Mouse (Mus musculus): ENCODE measurements at regions not wholly inside any gene's neighbourhood (a gene's known extent, or its start where the extent isn't known, plus 50 kb on each side); places are given as distances from the start of the nearest gene placed in this dataset.
A peak's percentile ranks its signal among the peaks of the same experiment; 100 is the strongest.

GRCm38 (mm10) chr4:53915326-53915725 lies 89.5 kb downstream of the Tmem38b start:
- no peak for DNase-seq (ENCODE audit: low spot score in 2 of 2)

DNA sequence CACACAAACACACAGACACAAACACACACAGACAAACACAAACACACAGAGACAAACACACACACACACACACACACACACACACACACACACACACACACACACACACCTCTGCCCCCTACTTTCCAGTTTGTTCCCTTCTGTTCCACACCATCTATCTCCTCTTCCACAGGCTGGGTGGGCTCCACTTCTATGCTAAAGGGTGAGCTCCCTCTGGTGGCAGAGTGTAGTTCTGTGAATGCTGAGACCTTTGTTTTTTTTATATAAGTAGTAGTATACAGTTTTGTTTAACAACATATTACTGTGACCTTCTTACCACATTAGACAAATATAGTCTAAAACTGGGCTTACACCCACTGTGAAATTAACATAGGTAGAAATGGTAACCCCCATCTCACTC lies 93.3 kb downstream of the Tmem38b start:
- DNase-seq (ENCODE audit: low spot score in 2 of 2), result peak in 1 of 2 experiments; percentile 52

DNA sequence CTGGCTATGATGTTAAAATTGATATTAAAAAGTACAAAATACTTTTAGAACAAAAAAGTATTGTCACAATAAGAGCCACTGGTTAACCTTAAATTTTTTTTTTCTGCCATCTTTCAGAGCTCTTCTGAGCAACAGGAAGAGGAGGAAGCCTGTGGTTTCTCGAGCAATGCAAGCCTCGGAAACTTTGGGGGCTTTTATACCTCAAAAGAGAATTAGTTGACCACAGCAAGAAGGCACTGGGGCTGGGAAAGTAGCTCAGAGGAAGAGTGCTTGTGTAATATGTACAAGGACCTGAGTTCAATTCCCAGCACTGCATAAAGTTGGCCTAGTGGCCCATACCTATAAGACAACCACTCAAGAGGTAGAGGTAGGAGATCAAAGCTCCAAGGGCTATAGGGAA lies 94.7 kb downstream of the Tmem38b start:
- DNase-seq (ENCODE audit: low spot score in 2 of 2), result no peak

DNA sequence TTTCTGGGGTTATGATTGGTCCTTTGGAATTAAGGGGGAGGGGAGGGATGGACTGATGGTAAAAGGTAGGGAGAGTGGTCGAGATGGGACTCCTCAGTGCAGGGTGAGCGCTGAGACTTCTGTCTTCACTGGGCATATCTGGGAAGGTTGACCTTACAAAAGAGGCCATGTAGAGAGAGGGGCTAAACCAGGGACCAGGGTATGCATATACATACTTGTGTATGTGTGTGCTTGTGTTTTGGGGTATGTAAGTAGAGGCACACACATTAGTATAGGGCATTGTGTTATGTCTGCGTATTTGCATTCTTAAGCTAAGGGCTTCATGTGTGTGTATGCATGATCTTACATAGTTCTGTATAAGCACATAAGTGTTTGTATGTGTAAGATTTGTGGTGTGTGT lies 105.2 kb downstream of the Tmem38b start:
- DNase-seq (ENCODE audit: low spot score in 2 of 2), result no peak

GRCm38 (mm10) chr4:53931499-53931898 lies 105.7 kb downstream of the Tmem38b start:
- DNase-seq (ENCODE audit: low spot score in 2 of 2), result peak in 1 of 2 experiments; percentile 13

- DNase-seq (ENCODE audit: low spot score in 2 of 2), result no peak
These were observed 109.5 kb downstream of the Tmem38b start for GRCm38 (mm10) chr4:53935306-53935705.

GRCm38 (mm10) chr4:53948736-53949135 lies 122.9 kb downstream of the Tmem38b start:
- DNase-seq (ENCODE audit: low spot score in 2 of 2), result no peak

- DNase-seq (ENCODE audit: low spot score in 2 of 2), result no peak
These were observed 123.3 kb downstream of the Tmem38b start for GRCm38 (mm10) chr4:53949164-53949563.

GRCm38 (mm10) chr4:53950496-53950895 lies 124.7 kb downstream of the Tmem38b start:
- no peak for DNase-seq (ENCODE audit: low spot score in 2 of 2)

DNA sequence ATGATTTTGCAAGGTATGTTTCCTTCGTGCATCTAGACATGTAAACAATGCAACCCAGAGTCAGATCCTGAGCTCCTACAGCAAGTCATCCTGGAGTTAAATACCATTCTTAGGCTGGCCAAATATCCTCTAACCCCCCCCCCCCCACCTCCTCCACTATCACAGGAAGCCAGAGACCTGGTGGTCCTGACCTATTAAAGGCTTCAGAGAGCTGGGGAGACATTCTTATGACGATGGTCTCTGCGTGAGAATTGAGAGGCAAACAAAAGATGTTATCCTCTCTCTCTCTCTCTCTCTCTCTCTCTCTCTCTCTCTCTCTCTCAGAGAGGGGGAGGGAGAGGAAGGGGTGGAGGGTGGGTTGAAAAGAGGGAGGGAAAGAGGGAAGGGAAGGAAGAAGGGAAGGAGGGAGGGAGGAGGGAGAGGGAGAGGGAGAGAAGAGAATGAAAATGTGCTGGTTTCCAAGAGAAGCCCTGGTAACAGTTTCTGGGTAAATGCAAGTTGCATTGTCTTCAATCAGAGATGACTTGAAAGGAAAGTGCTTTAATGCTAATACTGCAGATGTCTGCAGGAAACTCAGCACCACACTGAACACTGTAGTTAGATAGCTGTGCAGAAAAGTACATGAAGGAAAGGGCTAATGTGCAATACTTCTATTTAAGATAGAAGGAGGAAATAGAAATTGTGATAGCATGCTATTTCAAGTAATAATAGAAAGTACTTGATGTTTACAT lies 125.3 kb downstream of the Tmem38b start:
- no peak for DNase-seq (ENCODE audit: low spot score in 2 of 2)

- DNase-seq (ENCODE audit: low spot score in 2 of 2), result no peak
These were observed 125.9 kb downstream of the Tmem38b start for GRCm38 (mm10) chr4:53951734-53952109.

- no peak for DNase-seq (ENCODE audit: low spot score in 2 of 2)
These were observed 126.4 kb downstream of the Tmem38b start for GRCm38 (mm10) chr4:53952288-53952687.

- no peak for DNase-seq (ENCODE audit: low spot score in 2 of 2)
These were observed 136.6 kb downstream of the Tmem38b start for GRCm38 (mm10) chr4:53962458-53962857.

- DNase-seq (ENCODE audit: low spot score in 2 of 2), result no peak
These were observed 144.6 kb downstream of the Tmem38b start for GRCm38 (mm10) chr4:53970461-53970860.

- DNase-seq (ENCODE audit: low spot score in 2 of 2), result no peak
These were observed 145.1 kb downstream of the Tmem38b start for GRCm38 (mm10) chr4:53970960-53971359.

DNA sequence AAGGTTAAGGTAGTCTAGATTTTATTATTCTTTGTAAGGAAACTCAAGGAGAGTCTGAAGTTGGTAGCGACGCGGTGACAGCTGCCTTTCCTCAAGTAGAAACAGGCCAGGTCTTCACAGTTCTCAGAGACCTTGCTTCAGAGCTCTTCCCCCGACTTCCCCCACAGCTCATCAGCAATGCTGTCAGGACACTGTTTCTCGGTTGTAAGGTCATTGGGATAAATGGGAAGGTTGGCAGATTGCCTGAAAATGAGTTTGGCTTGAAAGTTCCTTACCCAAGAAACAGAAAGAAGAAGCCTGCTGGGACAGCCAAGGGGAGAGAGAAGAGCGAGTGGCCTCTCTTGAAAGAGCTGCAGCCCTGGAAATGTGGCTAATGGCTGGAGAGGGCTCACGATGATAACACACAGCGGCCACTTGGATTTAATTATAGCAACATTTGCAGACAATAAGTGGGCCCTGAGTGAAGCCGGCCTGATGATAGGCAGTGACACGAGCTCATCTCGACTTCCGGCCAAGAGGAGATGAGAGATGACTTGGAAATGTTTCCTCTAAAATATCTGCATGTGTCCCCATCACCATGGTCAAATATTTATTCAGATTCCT lies 150.3 kb downstream of the Tmem38b start:
- DNase-seq (ENCODE audit: low spot score in 2 of 2), result no peak

DNA sequence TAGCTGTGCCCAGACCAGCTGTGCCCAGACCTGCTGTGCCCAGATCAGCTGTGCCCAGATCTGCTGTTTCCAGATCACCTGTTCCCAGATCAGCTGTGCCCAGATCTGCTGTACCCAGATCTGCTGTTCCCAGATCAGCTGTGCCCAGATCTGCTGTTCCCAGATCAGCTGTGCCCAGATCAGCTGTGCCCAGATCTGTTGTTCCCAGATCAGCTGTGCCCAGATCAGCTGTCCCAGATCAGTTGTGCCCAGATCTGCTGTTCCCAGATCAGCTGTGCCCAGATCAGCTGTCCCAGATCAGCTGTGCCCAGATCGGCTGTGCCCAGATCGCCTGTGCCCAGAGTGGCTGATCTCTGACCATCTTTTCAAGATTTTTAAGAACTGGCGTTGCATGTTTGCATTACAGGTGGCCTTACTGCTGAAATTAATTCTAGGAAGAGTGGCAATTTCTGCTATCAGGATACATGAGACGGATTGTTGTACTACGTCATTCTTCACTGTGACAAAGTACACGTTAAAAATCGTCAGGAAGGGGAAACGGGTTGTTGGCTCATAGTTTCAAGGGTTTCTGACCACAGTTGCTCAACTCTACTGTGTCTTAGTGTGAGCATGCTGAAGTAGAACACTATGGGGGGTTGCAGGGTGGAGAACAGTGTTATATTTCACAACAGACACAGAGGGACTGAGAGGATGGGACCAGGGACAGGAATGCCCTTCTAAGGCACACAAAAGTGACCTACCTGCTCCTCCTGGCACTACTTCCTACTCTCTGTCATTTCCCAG lies 160.9 kb downstream of the Tmem38b start:
- DNase-seq (ENCODE audit: low spot score in 2 of 2), result no peak

DNA sequence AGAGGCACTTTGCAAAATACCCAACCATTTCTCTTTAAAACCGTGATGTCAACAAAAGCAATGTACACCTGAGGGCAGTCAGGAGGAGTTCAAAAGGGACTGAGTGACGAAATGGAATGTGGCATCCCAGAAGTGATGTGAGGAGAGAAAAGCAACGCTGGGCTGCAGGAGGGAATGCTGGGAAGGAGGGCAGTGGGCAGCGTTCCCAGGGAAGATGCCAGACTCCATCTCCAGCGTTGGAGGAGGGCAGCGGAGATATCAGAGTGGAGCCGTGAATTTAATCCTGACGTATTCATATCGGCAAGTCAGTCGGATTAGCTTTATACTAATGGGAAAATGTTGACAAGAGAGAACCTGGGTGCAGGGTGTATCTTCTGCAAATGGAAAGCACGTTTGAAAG lies 161.7 kb downstream of the Tmem38b start:
- peak in 1 of 2 experiments; percentile 3 for DNase-seq (ENCODE audit: low spot score in 2 of 2)

DNA sequence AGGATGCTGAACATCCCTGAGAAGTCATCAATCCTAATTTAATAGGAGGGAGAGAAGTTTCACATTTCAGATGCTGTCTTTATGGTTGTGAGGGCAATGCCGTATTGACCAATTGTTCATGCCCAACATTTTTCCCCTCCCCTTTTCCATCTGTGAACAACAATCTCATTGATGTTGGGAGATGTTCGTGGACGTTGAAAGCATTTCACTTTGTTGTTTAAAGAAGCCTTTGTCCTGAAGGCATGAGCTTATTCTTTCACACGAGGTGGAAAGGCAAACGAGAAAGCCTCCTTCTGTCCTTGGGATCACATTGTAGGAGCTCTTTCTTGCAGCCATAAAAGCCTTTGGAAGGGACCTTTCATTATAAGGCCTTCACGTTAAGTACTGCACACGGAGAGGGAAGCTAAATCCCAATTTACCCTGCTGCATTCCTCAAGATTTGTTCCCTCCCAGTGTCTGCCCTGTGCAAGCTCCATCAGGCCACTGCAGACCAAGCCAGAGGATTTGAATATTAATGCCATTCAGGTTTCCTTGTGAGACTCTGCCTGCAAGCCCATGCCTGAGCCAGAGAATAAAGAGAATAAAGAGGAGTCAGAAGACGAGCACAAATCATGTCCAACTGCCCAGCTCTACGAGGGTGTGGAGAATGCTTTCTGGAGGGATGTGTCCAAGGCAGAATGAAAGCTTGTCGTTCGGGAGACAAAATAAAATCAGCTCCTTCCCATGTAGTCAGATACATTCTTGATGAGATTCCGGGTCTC lies 195.4 kb downstream of the Tmem38b start:
- no peak for DNase-seq (ENCODE audit: low spot score in 2 of 2)

- no peak for DNase-seq (ENCODE audit: low spot score in 2 of 2)
These were observed 196.1 kb downstream of the Tmem38b start for GRCm38 (mm10) chr4:54021861-54022385.

DNA sequence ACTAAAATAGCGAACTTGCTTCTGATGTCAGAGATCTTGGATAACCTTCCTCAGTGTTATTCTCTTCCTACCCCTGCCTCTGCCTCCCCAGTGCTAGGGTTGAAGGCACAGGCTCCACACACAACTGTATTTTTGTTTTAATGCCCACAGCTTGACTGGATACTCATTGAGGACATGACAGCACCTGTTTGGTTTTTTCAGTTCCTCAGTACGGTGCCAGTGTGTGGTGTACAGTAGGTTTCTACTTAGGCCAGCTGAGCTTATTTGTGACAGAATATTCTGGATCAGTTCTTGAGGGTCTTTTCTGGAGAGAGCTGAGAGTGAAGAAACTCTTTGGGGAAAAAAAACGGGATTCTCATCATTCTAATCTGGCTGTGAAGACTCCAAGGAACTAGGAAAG lies 201.1 kb downstream of the Tmem38b start:
- no peak for DNase-seq (ENCODE audit: low spot score in 2 of 2)

Measured in cerebellum, postnatal 4 days (tissue).